Mouse (Mus musculus) lung, postnatal 36 days (tissue): ENCODE data around the gene Areg.

Source experiments
- DNase-seq: peaks from one replicate; pipeline ENCODE4 v3.0.0; 2022; ENCODE audit warnings: mixed read lengths

Areg gene

GRCm38 (mm10) chr5:91139446-91139873, at the start of gene Areg:
TSS of gene Areg (plus strand) at chr5:91139599.
- DNase-seq: peak; percentile 65

- no peak for DNase-seq
Measured at GRCm38 (mm10) chr5:91090301-91090700, 49.1 kb upstream of the Areg start.

- DNase-seq: no peak
Measured at GRCm38 (mm10) chr5:91097911-91098614, 41.3 kb upstream of the Areg start.

- no peak for DNase-seq
Measured at GRCm38 (mm10) chr5:91101742-91102141, 37.7 kb upstream of the Areg start.

- no peak for DNase-seq
Measured at GRCm38 (mm10) chr5:91103943-91104665, 35.3 kb upstream of the Areg start.

- no peak for DNase-seq
Measured at GRCm38 (mm10) chr5:91106248-91106647, 33.2 kb upstream of the Areg start.

GRCm38 (mm10) chr5:91110023-91110670, 29.3 kb upstream of the Areg start:
- DNase-seq: no peak

GRCm38 (mm10) chr5:91111019-91111418, 28.4 kb upstream of the Areg start:
- no peak for DNase-seq

- DNase-seq: peak; percentile 12
Measured at GRCm38 (mm10) chr5:91113967-91114366, 25.4 kb upstream of the Areg start.

- DNase-seq: no peak
Measured at GRCm38 (mm10) chr5:91114574-91114973, 24.8 kb upstream of the Areg start.

GRCm38 (mm10) chr5:91118618-91119017, 20.8 kb upstream of the Areg start:
- DNase-seq: no peak

GRCm38 (mm10) chr5:91123404-91123803, 16.0 kb upstream of the Areg start:
- no peak for DNase-seq

GRCm38 (mm10) chr5:91124140-91124539, 15.3 kb upstream of the Areg start:
- no peak for DNase-seq

- DNase-seq: no peak
Measured at GRCm38 (mm10) chr5:91126623-91127022, 12.8 kb upstream of the Areg start.

- DNase-seq: no peak
Measured at GRCm38 (mm10) chr5:91134961-91135360, 4.4 kb upstream of the Areg start.

GRCm38 (mm10) chr5:91138970-91139369, 429 bp upstream of the Areg start:
- DNase-seq: peak; percentile 30

- DNase-seq: no peak
Measured at GRCm38 (mm10) chr5:91140896-91141448, 1.6 kb downstream of the Areg start.

GRCm38 (mm10) chr5:91144971-91145370, 5.6 kb downstream of the Areg start:
- no peak for DNase-seq

GRCm38 (mm10) chr5:91147001-91147400, 7.6 kb downstream of the Areg start:
- no peak for DNase-seq

GRCm38 (mm10) chr5:91148054-91148453, 8.7 kb downstream of the Areg start:
- peak; percentile 13 for DNase-seq

- peak; percentile 19 for DNase-seq
Measured at GRCm38 (mm10) chr5:91156677-91157076, 17.3 kb downstream of the Areg start.

- DNase-seq: no peak
Measured at GRCm38 (mm10) chr5:91157169-91157568, 17.8 kb downstream of the Areg start.

GRCm38 (mm10) chr5:91162787-91163186, 23.4 kb downstream of the Areg start:
- no peak for DNase-seq

- no peak for DNase-seq
Measured at GRCm38 (mm10) chr5:91166601-91167000, 27.2 kb downstream of the Areg start.
